Mouse (Mus musculus) neural tube, embryonic 11.5 days (tissue): Measurements from ENCODE around the gene Hist1h2be. TPM values are rescaled to one million over a fixed set of nuclear protein-coding genes. Genes with fewer than 3 reads are reported as not detected.
"Not testable (repeated sequence)": the region's sequence is repeated elsewhere in the genome, so short reads cannot be mapped to it uniquely, and the experiment has no call there.

Experiments
- ATAC-seq: fragments of 200-750 bp; cut with Nextera tagmentation; 2 replicates; pipeline ENCODE4 v1.8.0; 2017; ENCODE audit warnings: moderate number of reproducible peaks, mild to moderate bottlenecking, moderate TSS enrichment, moderate library complexity; ENCODE audit not compliant: insufficient read depth, low FRiP score, low TSS enrichment
- DNase-seq: peaks from one replicate; pipeline ENCODE4 v3.0.0-alpha.2; 2015; ENCODE audit warnings: low spot score
- H3K27ac ChIP-seq: fragments of 300-500 bp; sonication (generic); 2 replicates; pipeline ENCODE4 v1.5.1; 2014; ENCODE audit warnings: low read depth, mild to moderate bottlenecking, low read length
- H3K27me3 ChIP-seq: fragments of 300-500 bp; sonication (generic); 2 replicates; pipeline ENCODE4 v1.6.1; 2014; ENCODE audit warnings: mild to moderate bottlenecking, low read length, mixed read lengths; ENCODE audit not compliant: control insufficient read depth, insufficient read depth
- H3K36me3 ChIP-seq: fragments of 300-500 bp; sonication (generic); 2 replicates; pipeline ENCODE4 v1.6.1; 2014; ENCODE audit warnings: mild to moderate bottlenecking, low read length, moderate library complexity, mixed read lengths; ENCODE audit not compliant: control insufficient read depth, insufficient read depth
- H3K4me1 ChIP-seq: fragments of 300-500 bp; sonication (generic); 2 replicates; pipeline ENCODE4 v1.6.1; 2014; ENCODE audit warnings: low read length, mixed read lengths; ENCODE audit not compliant: control insufficient read depth, insufficient read depth
- H3K4me2 ChIP-seq: fragments of 300-500 bp; sonication (generic); 2 replicates; pipeline ENCODE4 v1.6.1; 2014; ENCODE audit warnings: low read depth, mild to moderate bottlenecking, moderate library complexity
- H3K4me3 ChIP-seq: fragments of 300-500 bp; sonication (generic); 2 replicates; pipeline ENCODE4 v1.5.1; 2014; ENCODE audit warnings: low read depth, low read length
- H3K9ac ChIP-seq: fragments of 300-500 bp; sonication (generic); 2 replicates; pipeline ENCODE4 v1.6.1; 2014; ENCODE audit warnings: mild to moderate bottlenecking, low read length
- H3K9me3 ChIP-seq: fragments of 300-500 bp; sonication (generic); 2 replicates; pipeline ENCODE4 v1.6.1; 2016; ENCODE audit warnings: low read length; ENCODE audit not compliant: control insufficient read depth
- WGBS: fragments of 180-500 bp; shearing (Covaris S2); extraction: QIAGEN DNeasy Blood & Tissue Kit; methylation state at CpG from one replicate; pipeline ENCODE4 v1.1.7; 2014; 5-methylcytosine and 5-hydroxymethylcytosine counted together
- polyA plus RNA-seq: library from polyadenylated mRNA; unstranded; fragments of >200 nt; fragmentation: Nextera tagmentation; extraction: Ambion mirVana; gene quantifications from 2 replicates; pipeline ENCODE4 v1.2.1, GENCODE M21; 2014

Gene Hist1h2be
- polyA plus RNA-seq, 1 experiment from 2014 or later, result 1.8 TPM

GRCm38 (mm10) chr13:23571504-23572217 lies 49.3 kb downstream of the Hist1h2be start:
- H3K27me3 ChIP-seq, H3K36me3 ChIP-seq, H3K4me1 ChIP-seq, H3K9me3 ChIP-seq: not testable (repeated sequence)
- ATAC-seq (peak; percentile 5), DNase-seq (peak; percentile 40)
- H3K9ac ChIP-seq, result peak overlapping the region; percentile 77
- H3K4me2 ChIP-seq, result peak overlapping the region; percentile 64
- WGBS, result under 1% methylated on average over 8 of the region's 34 CpGs
- H3K27ac ChIP-seq, result peak overlapping the region; percentile 93
- peak overlapping the region; percentile 45 for H3K4me3 ChIP-seq

- peak within 1 kb of the TSS; percentile 45 for H3K4me3 ChIP-seq
- H3K9ac ChIP-seq, result peak within 1 kb of the TSS; percentile 77
- H3K4me2 ChIP-seq, result peak within 1 kb of the TSS; percentile 64
- 0% methylated on average over 18 of the region's 18 CpGs for WGBS
- peak within 1 kb of the TSS; percentile 93 for H3K27ac ChIP-seq
- H3K27me3 ChIP-seq, result no peaks in the 10 kb centered on the region
- no peaks in the 10 kb centered on the region for H3K36me3 ChIP-seq
- H3K4me1 ChIP-seq, result peaks cover 6% of the 10 kb centered on the region
- DNase-seq, result peak; percentile 75
- H3K9me3 ChIP-seq, result no peaks in the 10 kb centered on the region
- peak; percentile 88 for ATAC-seq
These were observed 49.9 kb downstream of the Hist1h2be start, which contains the start of the genes Hist1h2ae and Hist1h2bg for GRCm38 (mm10) chr13:23571022-23571503. Hist1h2ae (minus strand) TSS chr13:23571220. Hist1h2bg (plus strand) TSS chr13:23571396.

DNA sequence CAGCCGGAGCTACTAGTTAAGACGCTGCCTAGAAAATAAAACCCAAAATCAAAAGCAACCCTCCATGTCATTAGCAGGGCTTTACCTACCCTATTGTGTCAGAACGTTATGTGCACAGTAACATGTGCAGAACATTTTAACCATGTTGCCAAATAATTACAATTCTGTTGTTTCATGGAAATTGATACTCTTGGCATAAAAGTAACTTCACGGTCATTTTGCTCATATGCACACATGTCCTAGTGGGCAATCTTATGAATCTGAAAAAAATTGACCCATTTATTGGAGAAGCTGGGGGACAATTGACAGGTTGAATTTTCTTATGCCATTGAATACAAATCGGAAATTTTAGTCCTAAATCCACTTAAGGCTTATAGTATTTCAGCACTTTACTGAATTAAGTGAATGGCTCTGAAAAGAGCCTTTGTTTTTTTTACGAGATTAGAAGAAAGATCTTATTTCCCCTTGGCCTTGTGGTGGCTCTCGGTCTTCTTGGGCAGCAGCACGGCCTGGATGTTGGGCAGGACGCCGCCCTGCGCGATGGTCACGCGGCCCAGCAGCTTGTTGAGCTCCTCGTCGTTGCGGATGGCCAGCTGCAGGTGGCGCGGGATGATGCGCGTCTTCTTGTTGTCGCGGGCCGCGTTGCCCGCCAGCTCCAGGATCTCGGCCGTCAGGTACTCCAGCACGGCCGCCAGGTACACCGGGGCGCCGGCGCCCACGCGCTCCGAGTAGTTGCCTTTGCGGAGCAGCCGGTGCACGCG lies 50.5 kb downstream of the Hist1h2be start:
- Histone ChIP-seq H3K4me2 (peak overlapping the region; percentile 64), H3K9ac (peak overlapping the region; percentile 49), H3K4me3 (peak overlapping the region; percentile 45), H3K27ac (peak overlapping the region; percentile 93)
- H3K4me1 ChIP-seq, H3K27me3 ChIP-seq, H3K36me3 ChIP-seq, H3K9me3 ChIP-seq: not testable (repeated sequence)
- peak; percentile 11 for ATAC-seq
- DNase-seq, result peak; percentile 15
- 3% methylated on average over 12 of the region's 41 CpGs for WGBS

GRCm38 (mm10) chr13:23564482-23564881 lies 56.4 kb downstream of the Hist1h2be start:
- H3K27me3 ChIP-seq, result no peaks in the 10 kb centered on the region
- H3K4me2 ChIP-seq, result no peak overlapping the region
- H3K9ac ChIP-seq, result no peak overlapping the region
- ATAC-seq, result no peak
- no peaks in the 10 kb centered on the region for H3K4me1 ChIP-seq
- no peak overlapping the region for H3K27ac ChIP-seq
- DNase-seq, result no peak
- H3K36me3 ChIP-seq, result no peaks in the 10 kb centered on the region
- no peaks in the 10 kb centered on the region for H3K9me3 ChIP-seq
- no peak overlapping the region for H3K4me3 ChIP-seq
- WGBS, result 93% methylated on average over 2 of the region's 2 CpGs

DNA sequence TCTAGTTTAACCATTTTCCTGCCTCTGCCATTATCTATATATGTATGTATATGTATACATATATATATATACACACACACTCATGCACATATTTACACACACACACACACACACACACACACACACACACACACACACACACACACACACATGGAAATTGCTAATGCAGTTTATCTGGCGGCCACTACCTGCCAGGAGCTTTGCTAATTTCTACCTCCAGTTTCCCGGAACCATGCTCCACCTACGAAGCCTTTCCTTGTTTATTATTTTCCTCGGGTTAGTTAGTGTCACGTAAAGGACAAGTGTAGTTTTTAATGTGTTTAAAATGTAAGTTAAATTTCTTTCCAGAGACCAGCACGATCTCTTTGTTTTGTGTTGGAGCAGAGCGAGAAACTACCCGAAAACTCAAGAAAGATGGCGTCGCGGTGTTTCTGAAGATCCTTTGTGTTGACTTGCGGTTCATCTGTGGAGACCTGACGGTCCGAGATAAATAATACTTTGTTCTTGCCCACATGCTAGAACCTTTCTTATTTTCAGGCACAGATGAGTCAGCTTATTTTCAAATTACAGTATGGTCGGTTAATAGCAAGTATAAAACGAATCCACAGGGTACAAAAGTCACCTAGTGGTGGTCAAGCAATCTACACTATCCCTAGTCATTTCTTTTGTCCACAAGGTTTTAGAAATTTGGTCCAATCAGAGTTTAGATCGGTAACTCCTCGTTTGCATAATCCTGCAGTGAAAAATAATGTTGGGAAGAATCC lies 58.0 kb downstream of the Hist1h2be start:
- ATAC-seq (peak; percentile 43; the same call in 1 of the 2 replicates), DNase-seq (peak; percentile 60)
- H3K4me3 ChIP-seq, result peak overlapping the region; percentile 18
- no peaks in the 10 kb centered on the region for H3K9me3 ChIP-seq
- peak overlapping the region; percentile 55 for H3K4me2 ChIP-seq
- no peaks in the 10 kb centered on the region for H3K27me3 ChIP-seq
- 4% methylated on average over 18 of the region's 18 CpGs for WGBS
- H3K9ac ChIP-seq, result peak overlapping the region; percentile 63
- H3K4me1 ChIP-seq, result no peaks in the 10 kb centered on the region
- H3K36me3 ChIP-seq, result no peaks in the 10 kb centered on the region
- peak overlapping the region; percentile 96 for H3K27ac ChIP-seq

- H3K4me2 ChIP-seq, result peak within 1 kb of the TSS; percentile 55
- H3K9ac ChIP-seq, result peak within 1 kb of the TSS; percentile 63
- H3K27me3 ChIP-seq, H3K4me1 ChIP-seq, H3K36me3 ChIP-seq, H3K9me3 ChIP-seq: not testable (repeated sequence)
- H3K27ac ChIP-seq, result peak within 1 kb of the TSS; percentile 96
- WGBS, result 0% methylated on average over 47 of the region's 67 CpGs
- peak; percentile 95 for ATAC-seq
- peak within 1 kb of the TSS; percentile 33 for H3K4me3 ChIP-seq
- DNase-seq, result peak; percentile 95
These were observed 58.9 kb downstream of the Hist1h2be start, which contains the start of gene Hist1h3e for GRCm38 (mm10) chr13:23561883-23562659. Hist1h3e (minus strand) TSS chr13:23562369.

GRCm38 (mm10) chr13:23561531-23561882 lies 59.4 kb downstream of the Hist1h2be start:
- Histone ChIP-seq H3K4me3 (peak overlapping the region; percentile 33), H3K9ac (peak overlapping the region; percentile 45; the same call in 1 of the 2 replicates), H3K4me2 (peak overlapping the region; percentile 55)
- not testable (repeated sequence) for H3K4me1 ChIP-seq, H3K27me3 ChIP-seq, H3K36me3 ChIP-seq, H3K27ac ChIP-seq, ATAC-seq, H3K9me3 ChIP-seq, DNase-seq
- WGBS, result 0% methylated on average over 2 of the region's 5 CpGs

DNA sequence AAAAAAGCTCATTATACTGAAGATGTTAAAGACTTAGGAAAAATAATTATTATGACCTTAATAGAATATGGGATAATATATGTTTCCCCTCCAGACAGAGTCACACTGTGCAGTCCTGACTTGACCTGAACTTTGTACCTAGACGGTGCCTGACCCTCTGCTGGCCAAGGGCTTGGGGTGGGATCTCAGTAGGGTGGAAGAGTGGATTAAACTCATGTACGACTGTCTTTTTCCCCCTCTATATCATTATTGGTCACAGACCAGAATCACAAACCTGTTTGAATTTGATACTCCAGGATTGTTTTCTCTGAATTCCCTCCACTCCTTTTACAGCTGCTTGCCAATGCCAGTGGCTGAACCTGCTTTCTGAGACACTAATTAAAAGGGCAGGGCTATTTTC lies 60.2 kb downstream of the Hist1h2be start:
- not testable (repeated sequence) for H3K9ac ChIP-seq, DNase-seq, H3K4me3 ChIP-seq, H3K27me3 ChIP-seq, H3K36me3 ChIP-seq, ATAC-seq, H3K9me3 ChIP-seq, H3K4me1 ChIP-seq
- Histone ChIP-seq H3K27ac (0 out of 2 replicates have a peak overlapping the region, but pooled peaks have one; percentile 8), H3K4me2 (peak overlapping the region; percentile 8; the same call in 1 of the 2 replicates)
- 32% methylated on average over 2 of the region's 2 CpGs for WGBS
